Mouse (Mus musculus) lung, adult 2 months (tissue): ENCODE results near the gene Mttp. TPM values are rescaled to one million over a fixed set of nuclear protein-coding genes. Genes with fewer than 3 reads are reported as not detected.

Source experiments
- DNase-seq: peaks from one replicate; pipeline ENCODE4 v3.0.0; 2022
- H3K4me1 ChIP-seq: fragments of 200-500 bp; 2 replicates; pipeline ENCODE4 v1.6.1; 2011; ENCODE audit warnings: low read length; ENCODE audit not compliant: control insufficient read depth, insufficient read depth
- H3K4me3 ChIP-seq: fragments of 200-500 bp; replicated peaks from 2 replicates; pipeline ENCODE3; 2011; ENCODE audit warnings: low read depth, mild to moderate bottlenecking, control low read depth, low read length; ENCODE audit errors: extremely low read depth
- CTCF ChIP-seq: fragments of 200-500 bp; IDR thresholded peaks from 2 replicates; pipeline ENCODE4 v1.5.1; 2011; ENCODE audit warnings: mild to moderate bottlenecking, low read length, control low read depth; ENCODE audit not compliant: insufficient read depth
- POLR2A ChIP-seq: fragments of 200-500 bp; IDR thresholded peaks from 2 replicates; pipeline ENCODE4 v1.6.1; 2011; ENCODE audit warnings: low read depth, mild to moderate bottlenecking, control low read depth, low read length, borderline replicate concordance; ENCODE audit errors: extremely low read depth
- WGBS: fragments of 180-500 bp; shearing (Covaris S2); methylation state at CpG from one replicate; pipeline ENCODE4 v1.1.7; 2018; 5-methylcytosine and 5-hydroxymethylcytosine counted together
- polyA plus RNA-seq: library from polyadenylated mRNA; depleted of rRNA; stranded (reverse); fragments of >200 nt; gene quantifications from 2 replicates; pipeline ENCODE4 v1.2.3, GENCODE M21; 2012; rRNA removed

The Mttp gene
- polyA plus RNA-seq, 1 experiment = 0.91 TPM

DNA sequence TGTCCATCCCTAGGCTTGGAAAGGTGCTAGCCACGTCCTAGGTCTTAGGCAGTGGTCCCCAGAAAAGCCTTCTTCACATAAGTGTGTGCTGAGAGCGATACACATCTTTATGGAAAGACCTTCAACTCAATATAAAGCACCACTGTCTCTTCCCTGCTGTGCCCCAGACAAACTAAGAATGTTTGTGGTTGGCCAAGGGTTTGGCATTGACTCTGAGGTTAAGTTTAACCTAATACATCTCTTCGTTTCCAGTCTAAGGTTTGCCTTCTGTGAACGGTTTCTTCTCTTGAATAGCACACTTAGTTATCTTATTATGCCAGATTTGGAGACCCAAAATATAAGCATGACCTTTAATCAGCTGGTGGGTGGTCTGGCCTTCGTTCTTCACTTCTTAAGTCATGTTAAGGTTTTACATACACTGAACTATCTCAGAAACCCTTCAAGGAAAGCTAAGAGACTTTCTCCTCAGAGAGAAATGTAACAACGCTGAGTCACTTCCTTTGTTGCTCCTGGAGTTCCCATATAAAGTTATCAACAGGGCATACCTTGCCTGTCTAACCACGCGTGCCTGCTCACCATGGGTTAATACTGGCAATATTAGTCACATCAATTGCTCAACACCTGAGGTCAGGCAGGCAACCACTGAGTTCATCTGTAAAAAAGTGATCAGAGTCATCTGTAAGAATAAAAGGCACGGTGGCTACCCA is 83.4 kb downstream of the Mttp start:
- Histone ChIP-seq H3K4me1 (no peaks in the 10 kb centered on the region), H3K4me3 (no peak overlapping the region)
- 73% methylated on average over 9 of the region's 9 CpGs for WGBS
- TF ChIP-seq CTCF = no peak
- TF ChIP-seq POLR2A = no peak
- no peak for DNase-seq

- DNase-seq = no peak
- 90% methylated on average over 7 of the region's 7 CpGs for WGBS
- Histone ChIP-seq H3K4me1 (no peaks in the 10 kb centered on the region), H3K4me3 (no peak overlapping the region)
- no peak for TF ChIP-seq POLR2A
- TF ChIP-seq CTCF = no peak
Observed at GRCm38 (mm10) chr3:138060429-138060828, 84.3 kb downstream of the Mttp start.

DNA sequence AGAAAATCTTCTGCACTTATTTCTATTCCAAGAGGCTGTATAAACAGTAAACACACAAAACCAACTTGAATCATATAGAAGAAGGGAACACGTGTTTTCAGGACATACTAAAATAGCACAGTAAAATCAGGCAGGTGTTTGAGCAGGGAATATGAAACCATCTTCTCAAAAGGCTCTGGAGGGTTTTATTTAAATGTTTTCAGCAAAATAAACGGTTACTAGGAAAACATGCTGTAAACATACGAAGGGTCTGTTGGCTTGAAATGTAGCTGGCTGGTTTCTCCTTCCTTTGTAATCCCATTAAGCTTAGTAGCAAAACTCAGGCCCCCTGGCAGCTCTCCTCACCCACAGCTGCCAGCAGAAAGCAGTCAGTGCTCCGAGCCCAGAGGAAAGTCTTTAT is 86.5 kb downstream of the Mttp start:
- WGBS = 35% methylated on average over 4 of the region's 4 CpGs
- no peak overlapping the region for H3K4me3 ChIP-seq

GRCm38 (mm10) chr3:138056976-138057375 is 87.8 kb downstream of the Mttp start:
- WGBS = 51% methylated on average over 7 of the region's 7 CpGs
- no peak overlapping the region for H3K4me3 ChIP-seq
- no peak for TF ChIP-seq POLR2A
- no peak for TF ChIP-seq CTCF
- H3K4me1 ChIP-seq = no peaks in the 10 kb centered on the region
- DNase-seq = no peak

More for the DNA sequence above, 86.5 kb downstream of the Mttp start:
- H3K4me1 ChIP-seq = no peaks in the 10 kb centered on the region
- TF ChIP-seq CTCF (no peak), POLR2A (no peak)
- no peak for DNase-seq

- no peak for DNase-seq
- Histone ChIP-seq H3K4me3 (no peak overlapping the region), H3K4me1 (no peaks in the 10 kb centered on the region)
- WGBS = 20% methylated on average over 4 of the region's 4 CpGs
- TF ChIP-seq POLR2A (no peak), CTCF (no peak)
Observed at GRCm38 (mm10) chr3:138053969-138054368, 90.8 kb downstream of the Mttp start.

DNA sequence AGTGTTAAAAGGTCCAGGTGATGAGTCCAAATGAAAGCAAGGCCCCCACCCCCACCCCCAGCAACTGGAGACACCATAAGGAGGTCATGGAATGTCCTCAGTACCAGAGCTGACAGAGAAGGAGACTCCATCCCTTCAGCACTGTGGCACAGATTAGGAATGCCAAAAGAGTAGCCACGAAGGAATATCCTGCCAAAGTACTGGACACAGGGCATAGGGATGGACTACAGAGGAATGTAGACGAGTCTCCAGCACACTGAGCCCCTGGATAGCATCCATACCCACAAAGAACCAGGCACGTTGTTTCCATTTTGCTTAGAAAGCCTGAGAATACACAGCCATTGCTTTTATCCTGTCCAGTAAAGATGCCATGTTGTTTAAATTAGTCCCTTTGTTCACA is 93.3 kb downstream of the Mttp start:
- DNase-seq = no peak
- WGBS = 73% methylated on average over 3 of the region's 3 CpGs
- TF ChIP-seq POLR2A = no peak
- no peak for TF ChIP-seq CTCF

DNA sequence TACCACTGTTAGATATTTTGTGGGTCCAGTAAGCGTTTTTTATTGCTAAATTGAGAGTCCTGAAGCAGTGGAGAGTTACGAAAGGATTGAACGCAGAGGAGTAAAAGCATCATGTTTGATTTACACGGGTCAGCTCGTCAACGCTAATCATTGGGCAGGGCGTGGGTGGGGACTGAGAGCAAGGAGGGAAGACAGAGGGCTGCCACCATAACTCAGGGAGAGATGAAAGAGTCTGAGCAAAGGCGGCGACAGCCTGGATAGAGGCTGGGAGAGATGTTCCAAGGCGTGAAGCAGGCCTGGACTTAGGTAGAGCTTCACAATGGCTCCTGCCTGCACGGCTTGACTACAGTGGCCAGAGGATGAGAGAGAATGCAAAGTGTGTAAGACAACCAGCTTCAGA is 94.0 kb downstream of the Mttp start:
- no peak for DNase-seq
- TF ChIP-seq POLR2A = no peak
- no peak for TF ChIP-seq CTCF
- Histone ChIP-seq H3K4me1 (no peaks in the 10 kb centered on the region), H3K4me3 (no peak overlapping the region)
- 83% methylated on average over 11 of the region's 11 CpGs for WGBS

More for the DNA sequence above, 93.3 kb downstream of the Mttp start:
- H3K4me1 ChIP-seq = no peaks in the 10 kb centered on the region
- no peak overlapping the region for H3K4me3 ChIP-seq

DNA sequence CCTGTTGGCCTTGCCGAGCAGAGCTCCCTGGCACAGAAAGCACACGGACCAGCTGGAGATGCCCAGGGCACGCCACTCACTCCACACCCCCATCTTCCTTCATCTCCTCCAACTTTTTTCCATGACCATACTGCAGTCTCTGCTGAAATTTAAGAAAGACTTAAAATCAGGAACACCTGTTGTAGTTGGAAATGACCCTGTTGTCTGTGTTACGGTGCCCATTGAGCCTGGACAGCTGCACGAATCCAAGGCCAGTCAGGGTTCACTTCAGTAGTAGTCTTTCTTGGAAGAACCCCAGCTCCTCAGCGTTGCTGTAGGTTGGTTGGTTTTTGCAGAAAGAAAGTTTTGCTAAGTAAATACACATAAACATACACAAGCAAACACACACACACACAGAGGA is 95.2 kb downstream of the Mttp start:
- no peak for TF ChIP-seq POLR2A
- TF ChIP-seq CTCF = no peak
- no peak for DNase-seq
- no peak overlapping the region for H3K4me3 ChIP-seq
- H3K4me1 ChIP-seq = no peaks in the 10 kb centered on the region
- WGBS = 73% methylated on average over 6 of the region's 6 CpGs

GRCm38 (mm10) chr3:138043316-138043715 is 101.5 kb downstream of the Mttp start:
- WGBS = 65% methylated on average over 7 of the region's 7 CpGs
- no peak overlapping the region for H3K4me3 ChIP-seq
- TF ChIP-seq CTCF (no peak), POLR2A (no peak)
- H3K4me1 ChIP-seq = no peaks in the 10 kb centered on the region
- DNase-seq = no peak

DNA sequence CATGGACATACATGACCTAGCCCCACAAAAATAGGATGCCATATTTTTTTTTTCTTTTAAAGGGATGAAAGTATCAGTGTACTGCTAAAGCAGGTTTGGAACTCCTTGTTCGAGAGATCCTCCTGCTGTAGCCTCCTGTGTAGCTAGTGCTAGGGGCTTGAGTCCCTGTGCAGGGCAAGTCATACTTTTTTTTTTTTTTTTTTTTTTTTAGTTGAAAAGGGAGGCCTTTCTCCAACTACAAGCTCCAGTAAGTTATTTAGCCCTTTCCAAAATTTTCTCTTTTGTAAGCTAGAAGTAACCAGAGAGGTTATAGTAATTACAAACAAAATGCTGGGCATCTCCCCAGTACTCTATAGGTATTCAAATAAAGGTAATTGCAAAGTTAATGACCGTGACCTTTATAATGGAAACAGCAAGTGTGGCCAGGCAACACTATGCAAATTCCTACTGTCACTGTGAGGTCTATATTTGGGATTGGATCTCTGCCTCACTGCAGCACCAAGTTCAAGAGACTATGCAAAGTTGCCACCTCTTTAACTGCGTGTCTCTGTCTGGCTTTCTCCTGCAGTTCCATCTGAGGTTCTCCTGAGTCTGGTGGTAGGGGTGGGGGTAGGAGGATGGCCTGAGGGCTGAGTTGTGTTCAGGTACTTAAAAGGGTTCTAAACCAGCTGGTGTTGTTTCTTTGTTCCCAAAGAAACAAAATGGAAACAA is 103.0 kb downstream of the Mttp start:
- TF ChIP-seq CTCF (no peak), POLR2A (no peak)
- no peak for DNase-seq
- 82% methylated on average over 3 of the region's 3 CpGs for WGBS
- no peak overlapping the region for H3K4me3 ChIP-seq
- no peaks in the 10 kb centered on the region for H3K4me1 ChIP-seq

DNA sequence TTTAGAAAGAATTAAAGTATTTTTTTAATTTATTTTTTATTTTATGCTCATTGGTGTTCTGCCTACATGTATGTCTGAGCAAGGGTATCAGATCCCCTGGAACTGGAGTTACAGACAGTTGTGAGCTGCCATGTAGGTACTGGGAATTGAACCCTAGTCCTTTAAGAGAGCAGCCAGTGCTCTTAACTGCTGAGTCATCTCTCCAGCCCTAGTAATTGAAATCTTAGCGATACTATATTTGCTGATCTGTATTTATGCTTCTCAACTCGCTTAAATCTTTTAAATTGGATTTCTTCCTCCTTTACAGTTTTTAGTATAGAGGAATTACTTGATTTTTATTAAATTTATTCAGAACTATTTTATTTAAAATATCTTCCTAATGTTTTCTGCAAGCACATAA is 103.8 kb downstream of the Mttp start:
- TF ChIP-seq POLR2A (no peak), CTCF (no peak)
- no peak for DNase-seq
- Histone ChIP-seq H3K4me3 (no peak overlapping the region), H3K4me1 (no peaks in the 10 kb centered on the region)
- 69% methylated on average over 2 of the region's 2 CpGs for WGBS

Other genes with a start within 250 kb of the Mttp start
- 19.6 and 31.7 TPM in 2 replicates for gene Lamtor3, start 226.5 kb downstream of the Mttp start, polyA plus RNA-seq
- 4.5 and 7.1 TPM in 2 replicates for gene Dapp1, start 163.4 kb downstream of the Mttp start, polyA plus RNA-seq
- gene 1110002E22Rik, start 79.9 kb downstream of the Mttp start, polyA plus RNA-seq = 0.15 and 2.3 TPM in 2 replicates
- gene Gm5105, start 77.6 kb downstream of the Mttp start, polyA plus RNA-seq = 0.15 and 0.18 TPM in 2 replicates
- 0.74 and 1.6 TPM in 2 replicates for gene Trmt10a, start 1.5 kb downstream of the Mttp start, polyA plus RNA-seq
- gene 4930579F01Rik, start 48.9 kb upstream of the Mttp start, polyA plus RNA-seq = not detected in 2 replicates
- gene Adh7, start 72.8 kb upstream of the Mttp start, polyA plus RNA-seq = 2.7 and 12.4 TPM in 2 replicates
- gene Adh1, start 116.0 kb upstream of the Mttp start, polyA plus RNA-seq = 106 and 114 TPM in 2 replicates
- 0.11 TPM in 1 of 2 replicates, not detected in the other for gene Adh6a, start 168.3 kb upstream of the Mttp start, polyA plus RNA-seq
- gene Adh6b, start 196.8 kb upstream of the Mttp start, polyA plus RNA-seq = not detected in 2 replicates